Mouse (Mus musculus) gastrocnemius, postnatal 14 days (tissue): ENCODE measurements around the gene Gm9117. TPM values are rescaled to one million over a fixed set of nuclear protein-coding genes. Genes with fewer than 3 reads are reported as not detected.
"Not testable (repeated sequence)": the region's sequence is repeated elsewhere in the genome, so short reads cannot be mapped to it uniquely, and the experiment has no call there.

ENCODE experiments used
- DNase-seq: peaks from one replicate; pipeline ENCODE4 v3.0.0; 2021; ENCODE audit warnings: mixed read lengths
- intact Hi-C: fragments of 180-260 bp; cut with DNase I; formaldehyde crosslinking; loops from one replicate; pipeline ENCODE4 v1.15.1; 2025; ENCODE audit warnings: low total_unique reads
- long read RNA-seq, 2 experiments: library from polyadenylated mRNA; stranded (forward); transcript quantifications; one replicate each; pipeline ENCODE4 v2.0.0; 2021
- total RNA-seq, 2 experiments: library from RNA; stranded (reverse); gene quantifications; 2 replicates each; pipeline ENCODE4 v1.2.3; 2021

Gm9117 gene
- total RNA-seq: not detected
- long read RNA-seq, experiment 1: 0 reads
- long read RNA-seq, experiment 2: 0 reads

DNA sequence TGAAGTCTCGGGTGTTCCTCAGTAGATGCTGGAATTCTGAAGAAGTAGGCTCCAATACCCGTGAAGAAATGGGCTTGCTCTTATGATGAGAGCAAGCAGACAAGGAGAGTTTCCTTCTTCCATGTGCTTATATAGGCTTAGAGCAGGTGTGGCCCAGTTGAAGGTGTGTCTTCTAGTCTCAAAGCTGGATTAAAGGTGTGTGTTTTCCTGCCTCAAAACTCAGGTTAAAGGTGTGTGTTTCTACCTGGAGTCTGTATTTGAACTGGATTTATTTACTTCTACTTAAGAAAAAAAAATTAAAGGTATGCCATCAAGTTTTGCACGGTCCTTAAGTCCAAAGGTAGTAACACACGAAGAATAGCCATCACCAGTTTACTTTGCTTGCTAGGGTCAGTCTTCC is at the start of gene Gm9117:
TSS of gene Gm9117 (minus strand) at position 101 of the 400 bp plus-strand sequence.
- DNase-seq, intact Hi-C loops: not testable (repeated sequence)

DNA sequence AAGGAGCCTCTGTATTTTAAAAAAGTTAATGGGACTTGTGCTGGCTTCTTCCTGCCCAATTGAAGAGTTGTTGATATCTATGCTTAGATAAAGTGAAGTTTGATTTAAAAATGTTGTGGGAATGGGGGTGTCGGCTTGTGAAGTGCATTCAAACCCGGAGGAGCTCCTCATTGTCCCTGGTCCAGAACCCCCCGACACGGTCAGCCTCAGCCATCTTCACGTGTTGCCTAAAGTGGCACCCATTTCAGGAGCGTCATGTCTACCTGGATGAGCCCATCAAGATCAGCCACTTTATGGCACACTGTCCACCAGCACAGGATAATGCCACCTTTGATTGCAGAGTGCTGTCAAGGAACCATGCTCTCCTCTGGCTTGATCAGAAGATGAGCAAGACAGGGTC is 25.6 kb upstream of the Gm9117 start:
- intact Hi-C loops, DNase-seq: not testable (repeated sequence)

DNA sequence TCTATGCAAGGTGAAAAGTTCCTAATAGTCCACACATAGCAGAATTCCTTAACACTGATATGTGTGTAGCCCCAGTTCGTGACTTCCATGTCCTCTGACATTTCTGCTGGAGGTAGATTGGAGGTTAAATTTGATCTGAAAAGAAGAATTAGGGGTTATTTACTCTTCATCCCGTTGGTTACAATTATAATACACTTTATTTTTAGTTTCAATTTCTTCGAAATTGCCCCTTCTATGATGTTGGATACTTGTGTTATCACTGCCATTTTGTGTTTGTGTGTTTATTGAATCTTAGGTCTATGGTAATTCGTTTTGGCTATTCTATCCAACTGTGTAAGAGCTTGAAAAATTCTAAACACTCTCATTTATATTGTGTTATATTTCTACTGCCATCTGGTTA is 17.9 kb upstream of the Gm9117 start, which contains the start of gene Tdpoz5:
TSS of gene Tdpoz5 (minus strand) at position 101 of the 400 bp plus-strand sequence.
- DNase-seq, intact Hi-C loops: not testable (repeated sequence)

DNA sequence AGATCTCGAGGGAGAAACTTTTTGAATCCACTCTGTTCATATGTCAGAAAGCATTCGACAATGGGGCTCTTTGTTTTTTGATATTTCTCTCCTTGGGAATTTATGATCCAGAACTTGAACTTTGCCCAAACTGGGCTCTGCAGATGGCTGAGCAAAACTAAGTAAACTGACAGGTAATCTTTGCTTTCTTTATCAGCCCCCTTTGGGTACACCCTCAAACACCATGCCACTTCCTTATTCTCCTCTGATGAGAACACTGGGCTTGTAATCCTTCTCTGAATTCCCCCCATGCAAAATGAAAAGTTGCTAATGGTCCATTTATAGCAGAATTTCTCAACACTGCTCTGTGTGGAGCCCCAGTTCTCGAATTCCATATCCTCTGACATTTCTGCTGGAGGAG is 5.0 kb downstream of the Gm9117 start:
- intact Hi-C loops: not testable (repeated sequence)

More for the DNA sequence above, 5.0 kb downstream of the Gm9117 start:
- not testable (repeated sequence) for DNase-seq

Other genes starting within 250 kb of the Gm9117 start
- not detected for gene Gm5773, start 170.5 kb downstream of the Gm9117 start, total RNA-seq
- gene Tdpoz4, start 147.1 kb downstream of the Gm9117 start, total RNA-seq: not detected
- not detected for gene Tdpoz3, start 117.5 kb downstream of the Gm9117 start, total RNA-seq
- gene Tdpoz5, start 17.8 kb upstream of the Gm9117 start, total RNA-seq: not detected
- not detected for gene Gm9125, start 111.3 kb upstream of the Gm9117 start, total RNA-seq
- not detected for gene Gm10697, start 129.1 kb upstream of the Gm9117 start, total RNA-seq
- gene Gm10696, start 234.7 kb upstream of the Gm9117 start, total RNA-seq: not detected